Mouse (Mus musculus): Measurements from ENCODE around the gene Gimap4.

DNA sequence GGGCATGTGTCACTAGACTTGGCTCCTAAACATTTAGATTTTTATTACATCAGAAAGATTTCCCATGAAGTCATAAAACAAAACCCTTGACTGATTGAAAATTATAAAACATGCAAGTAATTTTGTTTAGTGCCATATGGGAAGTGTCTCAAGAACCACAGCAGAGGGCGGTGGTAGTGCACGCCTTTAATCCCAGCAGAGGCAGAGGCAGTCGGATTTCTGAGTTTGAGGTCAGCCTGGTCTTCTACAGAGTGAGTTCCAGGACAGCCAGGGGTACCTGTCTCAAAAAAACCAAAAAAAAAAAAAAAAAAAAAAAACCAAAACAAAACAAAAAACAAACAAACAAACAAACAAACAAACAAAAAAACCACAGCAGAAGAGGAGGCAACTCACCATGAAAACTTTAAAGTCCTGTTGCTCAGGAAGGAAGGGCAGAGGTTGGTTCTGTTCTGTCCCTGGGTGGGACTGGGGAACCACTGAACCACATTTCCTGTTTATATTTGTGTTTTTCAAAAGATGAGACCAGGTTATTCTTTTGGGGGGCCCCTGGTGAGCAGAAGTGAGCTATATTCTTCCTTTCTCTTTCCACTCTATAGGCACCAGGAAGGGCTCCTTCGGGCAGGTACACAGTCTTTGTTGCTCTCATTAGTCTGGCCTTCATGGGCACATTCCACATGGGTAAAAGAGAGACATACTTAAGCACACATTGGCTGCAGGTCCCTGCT, 12.6 kb downstream of the Gimap4 start:
- no peak for TF ChIP-seq CTCF (IDR thresholded peaks at IDR 0.05; ENCODE audit: extremely low read depth, insufficient read depth, insufficient read length, insufficient replicate concordance)
- TF ChIP-seq POLR2A (IDR thresholded peaks at IDR 0.05; ENCODE audit: low read depth, low read length) = no peak
